Mouse (Mus musculus) fat pad, adult 2 months (tissue): ENCODE measurements around the gene Camsap3.

ENCODE experiments used
- DNase-seq: peaks from one replicate; pipeline ENCODE4 v3.0.0-alpha.2; 2011; ENCODE audit warnings: low read depth, low spot score; ENCODE audit errors: extremely low read depth

Camsap3 gene

DNA sequence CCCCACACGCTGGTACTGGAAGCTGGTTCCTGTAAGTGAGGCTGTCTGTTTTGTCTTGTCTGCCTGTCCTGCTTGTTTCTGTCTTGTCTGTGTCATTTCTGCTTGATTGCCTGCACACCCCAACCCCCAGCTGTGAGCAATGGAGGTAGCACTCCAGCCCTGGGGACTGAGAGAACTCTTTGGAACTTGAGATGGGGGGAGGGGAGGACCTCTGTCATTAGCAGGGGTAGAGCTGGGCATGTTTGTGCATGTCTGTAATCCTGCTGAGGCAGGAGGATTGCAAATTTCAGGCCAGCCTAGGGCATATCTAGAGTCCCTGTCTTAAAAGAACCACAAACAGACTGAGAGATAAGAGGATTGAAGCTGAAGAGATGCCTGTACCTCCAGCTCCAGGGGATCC is 12.1 kb downstream of the Camsap3 start:
- no peak for DNase-seq

DNA sequence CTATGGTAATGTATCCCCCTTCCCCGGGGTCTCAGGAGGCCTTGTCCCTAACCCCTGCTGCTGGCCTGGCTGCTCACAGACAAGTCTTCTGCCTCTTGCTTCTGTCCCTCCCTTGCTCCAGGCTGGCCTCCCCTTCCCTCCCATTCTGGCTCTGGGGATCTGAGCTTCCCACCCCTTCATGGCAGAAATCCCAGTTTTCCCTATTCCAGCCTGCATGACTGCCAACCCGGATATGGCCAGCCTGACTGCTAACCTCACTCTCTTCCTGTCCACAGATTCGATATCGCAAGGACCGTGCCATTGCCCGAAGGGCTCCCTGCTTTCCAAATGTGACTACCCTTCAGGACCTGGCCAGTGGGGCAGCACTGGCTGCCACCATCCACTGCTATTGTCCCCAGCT is 13.3 kb downstream of the Camsap3 start:
- no peak for DNase-seq

DNA sequence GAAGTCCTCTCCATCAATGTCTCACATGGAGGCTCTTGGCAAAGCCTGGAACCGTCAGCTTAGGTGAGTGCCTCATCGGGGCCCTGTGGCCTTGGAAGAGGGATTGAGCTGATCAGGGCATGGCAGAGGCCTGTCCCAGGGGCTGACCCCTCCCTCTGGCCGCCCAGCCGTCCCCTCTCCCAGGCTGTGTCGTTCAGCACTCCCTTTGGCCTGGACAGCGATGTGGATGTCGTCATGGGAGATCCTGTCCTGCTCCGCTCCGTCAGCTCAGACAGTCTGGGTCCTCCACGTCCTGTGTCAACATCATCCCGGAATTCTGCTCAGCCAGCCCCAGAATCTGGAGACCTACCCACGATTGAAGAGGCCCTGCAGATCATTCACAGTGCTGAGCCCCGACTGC is 16.3 kb downstream of the Camsap3 start:
- no peak for DNase-seq

DNA sequence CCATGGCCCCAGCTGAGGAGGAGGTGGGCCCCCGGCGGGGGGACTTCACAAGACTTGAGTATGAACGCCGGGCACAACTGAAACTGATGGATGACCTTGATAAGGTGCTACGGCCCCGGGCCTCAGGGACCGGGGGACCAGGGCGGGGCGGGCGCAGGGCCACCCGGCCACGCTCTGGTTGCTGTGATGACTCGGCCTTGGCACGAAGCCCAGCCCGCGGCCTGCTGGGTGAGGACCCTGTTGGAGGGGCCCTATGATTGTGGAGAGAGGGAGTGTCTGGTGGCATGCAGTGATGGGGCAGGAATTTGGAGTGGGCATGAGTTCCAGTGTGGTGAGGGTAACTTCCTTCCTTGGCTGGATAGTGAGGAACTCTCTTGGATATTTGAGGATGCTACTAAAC is 19.5 kb downstream of the Camsap3 start:
- no peak for DNase-seq

GRCm38 (mm10) chr8:3607822-3608221 is 20.7 kb downstream of the Camsap3 start:
- DNase-seq = no peak

GRCm38 (mm10) chr8:3609046-3609815 is 22.1 kb downstream of the Camsap3 start:
- peak; percentile 76 for DNase-seq

GRCm38 (mm10) chr8:3609816-3610150 is 22.7 kb downstream of the Camsap3 start:
- DNase-seq = peak; percentile 66

DNA sequence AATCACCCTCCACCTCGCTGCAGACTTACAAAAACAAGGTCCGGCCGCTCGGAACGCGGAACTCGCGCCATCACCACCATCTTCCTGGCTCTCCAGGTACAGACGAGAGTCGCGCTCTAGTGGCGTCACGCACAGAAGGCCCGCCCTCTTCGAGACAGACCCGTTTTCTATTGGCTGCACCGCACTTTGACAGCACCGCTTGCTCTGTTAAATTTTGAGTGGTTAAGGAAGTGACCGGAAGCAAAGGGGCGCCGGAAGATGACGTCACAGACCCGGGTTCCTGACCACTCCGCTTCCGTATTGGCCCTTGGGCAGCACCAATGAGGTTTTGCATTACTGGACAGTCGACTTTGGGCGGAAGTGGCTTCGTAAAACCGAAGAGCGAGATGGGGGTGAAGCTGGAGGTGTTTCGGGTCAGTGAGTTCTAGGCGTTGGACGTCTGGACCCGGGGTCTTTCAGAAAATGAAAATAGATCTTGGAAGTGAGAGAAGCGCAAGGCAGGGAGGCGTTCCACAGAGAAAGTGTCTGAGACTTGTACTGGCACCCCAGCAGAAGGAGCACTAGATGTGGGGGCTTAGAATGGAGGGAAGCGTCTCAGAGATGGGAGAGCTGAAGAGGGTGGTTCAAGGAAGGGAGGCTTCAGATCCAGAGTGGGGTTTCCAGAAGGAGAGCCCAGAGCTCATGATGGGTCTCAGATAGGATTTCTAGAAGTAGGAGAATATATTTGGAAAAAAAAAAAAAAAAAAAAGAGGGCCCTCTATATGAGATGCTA is 34.3 kb downstream of the Camsap3 start, which contains the start of the genes Xab2 and Pet100:
Xab2 (minus strand) TSS at position 118 of the 772 bp plus-strand sequence.
Pet100 (plus strand) TSS at position 350 of the 772 bp plus-strand sequence.
- DNase-seq = peak; percentile 98

DNA sequence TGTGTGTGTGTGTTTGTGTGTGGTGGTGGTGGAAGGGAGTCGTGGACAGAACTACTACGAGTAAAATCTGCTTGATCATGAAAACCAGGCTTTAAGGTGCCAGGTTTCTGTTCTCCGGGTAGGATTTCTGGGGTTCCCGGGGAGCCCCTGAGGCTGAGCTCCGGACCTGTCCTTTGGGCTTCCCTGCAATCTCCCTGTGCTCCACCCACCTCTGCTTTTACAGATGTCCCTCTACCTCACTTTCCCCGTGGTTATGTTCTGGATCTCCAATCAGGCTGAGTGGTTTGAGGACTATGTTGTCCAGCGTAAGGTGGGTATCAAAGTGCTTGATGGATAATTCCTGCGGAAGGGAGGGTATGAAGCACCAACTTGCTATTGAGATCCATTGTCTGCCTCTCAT is 35.0 kb downstream of the Camsap3 start:
- DNase-seq = no peak

- DNase-seq = no peak
Measured at GRCm38 (mm10) chr8:3625445-3625844, 38.4 kb downstream of the Camsap3 start, which contains the start of gene Pcp2. Gene Pcp2 (minus strand): TSS chr8:3625545.

- DNase-seq = no peak
Measured at GRCm38 (mm10) chr8:3626971-3627370, 39.9 kb downstream of the Camsap3 start.

GRCm38 (mm10) chr8:3628014-3628413 is 40.9 kb downstream of the Camsap3 start:
- no peak for DNase-seq

GRCm38 (mm10) chr8:3630647-3631477 is 43.8 kb downstream of the Camsap3 start, which contains the start of gene Stxbp2:
Gene Stxbp2 (plus strand): TSS chr8:3630955.
- DNase-seq = no peak

DNA sequence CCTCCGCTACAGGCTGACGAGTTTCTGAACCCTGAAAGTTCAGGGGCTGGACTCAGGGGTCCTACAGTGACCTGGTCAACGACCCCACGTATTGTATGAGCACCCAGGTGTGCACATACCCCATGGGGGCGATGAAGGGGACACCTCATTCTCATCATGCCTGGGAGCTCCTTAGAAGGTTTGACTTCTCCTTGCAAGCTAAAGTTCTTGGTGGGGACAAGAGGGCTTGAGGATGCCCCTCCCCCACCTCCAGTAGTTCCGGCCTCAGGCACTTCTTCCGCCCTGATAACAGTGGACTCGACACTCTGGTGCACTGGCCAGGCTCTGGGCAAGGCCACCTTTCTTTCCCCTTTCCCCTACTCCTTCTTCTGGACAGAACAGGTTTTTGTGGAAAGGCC is 44.4 kb downstream of the Camsap3 start:
- no peak for DNase-seq

- no peak for DNase-seq
Measured at GRCm38 (mm10) chr8:3645804-3646203, 58.7 kb downstream of the Camsap3 start.

DNA sequence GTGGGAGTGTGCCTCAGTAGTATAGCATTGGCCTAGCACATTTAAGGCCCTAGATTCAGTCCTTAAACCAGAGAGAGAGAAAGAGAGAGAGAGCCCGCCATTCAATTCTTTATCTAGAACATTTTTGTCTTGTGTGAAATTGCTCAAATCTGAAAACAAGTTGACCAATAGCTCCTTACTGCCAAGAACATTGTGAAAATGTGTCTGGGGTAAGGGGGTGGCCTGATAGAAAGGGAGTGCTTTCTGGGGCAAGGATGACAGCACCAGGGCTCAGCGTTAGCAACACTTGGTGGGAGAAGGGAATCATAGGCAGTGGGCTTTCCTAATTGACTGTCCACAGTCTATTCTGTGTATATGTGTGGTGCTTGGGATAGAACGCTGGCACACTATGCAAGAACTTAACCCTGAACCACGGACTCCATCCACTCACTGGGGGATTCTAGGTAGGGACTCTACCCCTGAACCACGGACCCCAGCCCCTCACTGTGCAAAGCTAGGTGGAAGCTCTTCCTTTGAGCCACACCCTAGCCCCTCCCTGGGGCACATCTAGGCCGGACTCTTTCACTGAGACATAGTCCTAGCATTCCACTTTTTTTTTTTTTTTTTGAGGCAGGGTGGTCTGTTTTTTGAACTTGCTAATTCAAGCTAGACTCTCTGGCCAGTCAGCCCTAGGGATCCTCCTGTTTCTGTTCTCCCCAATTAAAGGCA is 59.9 kb downstream of the Camsap3 start:
- DNase-seq = no peak

- DNase-seq = no peak
Measured at GRCm38 (mm10) chr8:3647561-3647960, 60.5 kb downstream of the Camsap3 start.

DNA sequence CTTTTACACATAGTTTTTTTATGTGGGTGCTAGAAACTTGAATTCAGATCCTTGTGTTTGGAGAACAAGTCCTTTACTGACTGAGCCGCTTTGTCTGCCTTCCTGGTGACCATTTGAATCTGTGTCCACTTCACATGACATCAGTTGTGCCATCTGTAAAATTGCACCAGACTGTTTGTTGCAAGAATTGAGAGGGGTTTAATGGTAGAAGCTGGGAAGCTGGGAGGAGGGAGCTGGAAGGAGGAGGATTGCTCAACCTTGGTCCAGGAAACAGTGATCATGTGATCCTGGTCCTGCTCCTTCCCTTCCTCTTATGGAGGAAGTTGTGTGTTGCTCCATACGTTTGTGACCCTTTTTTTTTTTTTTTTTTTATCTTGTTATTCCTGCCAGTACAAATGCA is 61.2 kb downstream of the Camsap3 start:
- no peak for DNase-seq

DNA sequence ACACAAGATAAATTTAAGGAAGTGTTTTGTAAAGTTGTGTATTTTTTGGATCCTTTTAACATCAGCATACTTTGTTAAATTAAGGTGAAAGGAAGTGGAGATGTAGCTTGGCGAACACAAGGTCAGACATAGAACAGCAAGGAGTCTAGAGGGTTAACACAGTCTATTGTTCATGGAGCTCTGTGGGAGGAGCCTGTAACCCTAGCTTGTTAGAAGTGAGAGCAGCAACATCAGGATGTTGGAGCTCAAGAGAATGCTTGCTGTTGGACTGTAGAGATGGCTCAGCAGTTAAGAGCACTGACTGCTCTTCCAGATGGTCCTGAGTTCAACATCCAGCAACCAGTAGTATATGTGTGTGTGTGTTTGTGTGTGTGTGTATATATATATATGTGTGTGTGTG is 61.9 kb downstream of the Camsap3 start:
- no peak for DNase-seq

GRCm38 (mm10) chr8:3652845-3653244 is 65.8 kb downstream of the Camsap3 start:
- DNase-seq = no peak
